Mouse (Mus musculus) midbrain, postnatal 0 days (tissue): Measurements from ENCODE around the gene Cabp2. TPM values are rescaled to one million over a fixed set of nuclear protein-coding genes. Genes with fewer than 3 reads are reported as not detected.

Experiments
- ATAC-seq: fragments of 200-750 bp; cut with Nextera tagmentation; 2 replicates; pipeline ENCODE4 v1.8.0; 2017; ENCODE audit warnings: moderate number of reproducible peaks, mild to moderate bottlenecking, moderate TSS enrichment, moderate library complexity; ENCODE audit not compliant: low FRiP score
- DNase-seq: peaks from one replicate; pipeline ENCODE4 v3.0.0-alpha.2; 2015; ENCODE audit warnings: low spot score
- H3K27ac ChIP-seq: fragments of 300-500 bp; sonication (generic); 2 replicates; pipeline ENCODE4 v1.5.1; 2014; ENCODE audit warnings: low read depth, mild to moderate bottlenecking, low read length, mixed read lengths
- H3K27me3 ChIP-seq: fragments of 300-500 bp; sonication (generic); 2 replicates; pipeline ENCODE4 v1.6.1; 2014; ENCODE audit warnings: low read length, control low read depth, mixed read lengths; ENCODE audit not compliant: insufficient read depth
- H3K36me3 ChIP-seq: fragments of 300-500 bp; sonication (generic); 2 replicates; pipeline ENCODE4 v1.6.1; 2014; ENCODE audit warnings: low read length, control low read depth, mixed read lengths; ENCODE audit not compliant: insufficient read depth
- H3K4me1 ChIP-seq: fragments of 300-500 bp; sonication (generic); 2 replicates; pipeline ENCODE4 v1.6.1; 2014; ENCODE audit warnings: mild to moderate bottlenecking, control low read depth, antibody characterized with exemption, low read length, mixed read lengths; ENCODE audit not compliant: insufficient read depth
- H3K4me2 ChIP-seq: fragments of 300-500 bp; sonication (generic); 2 replicates; pipeline ENCODE4 v1.6.1; 2014; ENCODE audit warnings: low read depth, mild to moderate bottlenecking, low read length, mixed read lengths; ENCODE audit not compliant: poor library complexity, severe bottlenecking
- H3K4me3 ChIP-seq: fragments of 300-500 bp; sonication (generic); 2 replicates; pipeline ENCODE4 v1.5.1; 2014; ENCODE audit warnings: low read depth, mild to moderate bottlenecking, low read length, moderate library complexity
- H3K9ac ChIP-seq: fragments of 300-500 bp; sonication (generic); replicated peaks from 2 replicates; pipeline ENCODE4 v1.6.1; 2014; ENCODE audit warnings: mild to moderate bottlenecking, low read length, moderate library complexity, mixed read lengths; ENCODE audit not compliant: poor library complexity, severe bottlenecking
- H3K9me3 ChIP-seq: fragments of 300-500 bp; sonication (generic); 2 replicates; pipeline ENCODE4 v1.6.1; 2016; ENCODE audit warnings: low read length, control low read depth
- CTCF ChIP-seq: IDR thresholded peaks from 2 replicates; pipeline ENCODE4 v1.5.1; 2016; ENCODE audit warnings: antibody characterized with exemption, mild to moderate bottlenecking
- WGBS: fragments of 180-500 bp; shearing (Covaris S2); extraction: QIAGEN DNeasy Blood & Tissue Kit; methylation state at CpG from one replicate; pipeline ENCODE4 v1.1.7; 2014; 5-methylcytosine and 5-hydroxymethylcytosine counted together
- polyA plus RNA-seq: library from polyadenylated mRNA; unstranded; fragments of >200 nt; fragmentation: Nextera tagmentation; extraction: Ambion mirVana; gene quantifications from 2 replicates; pipeline ENCODE4 v1.2.1, GENCODE M21; 2015
- total RNA-seq: library from RNA; depleted of rRNA; stranded (reverse); fragments of >200 nt; gene quantifications from 2 replicates; pipeline ENCODE4 v1.2.3, GENCODE M21; 2014

Cabp2 gene
- total and polyA plus RNA-seq, 2 experiments from 2014 or later: not detected

- Histone ChIP-seq H3K27me3 (no peaks in the 10 kb centered on the region), H3K36me3 (peaks cover 41% of the 10 kb centered on the region), H3K9ac (no peak overlapping the region), H3K4me2 (no peak overlapping the region), H3K27ac (no peak overlapping the region), H3K4me3 (no peak overlapping the region), H3K4me1 (peaks cover 23% of the 10 kb centered on the region; the same call in 1 of the 2 replicates), H3K9me3 (no peaks in the 10 kb centered on the region)
- DNase-seq: no peak
- TF ChIP-seq CTCF: no peak
- ATAC-seq: no peak
- 93% methylated on average over 18 of the region's 18 CpGs for WGBS
Measured at GRCm38 (mm10) chr19:4103294-4103693, 21.9 kb downstream of the Cabp2 start.

GRCm38 (mm10) chr19:4103792-4104191 is 22.4 kb downstream of the Cabp2 start:
- Histone ChIP-seq H3K9me3 (no peaks in the 10 kb centered on the region), H3K9ac (no peak overlapping the region), H3K4me1 (peaks cover 23% of the 10 kb centered on the region; the same call in 1 of the 2 replicates), H3K36me3 (peaks cover 44% of the 10 kb centered on the region), H3K27ac (no peak overlapping the region), H3K27me3 (no peaks in the 10 kb centered on the region), H3K4me3 (no peak overlapping the region), H3K4me2 (no peak overlapping the region)
- no peak for TF ChIP-seq CTCF
- no peak for DNase-seq
- WGBS: 81% methylated on average over 3 of the region's 3 CpGs
- no peak for ATAC-seq

GRCm38 (mm10) chr19:4104675-4105194 is 23.4 kb downstream of the Cabp2 start:
- peaks cover 16% of the 10 kb centered on the region; the same call in 1 of the 2 replicates for H3K4me1 ChIP-seq
- WGBS: 91% methylated on average over 16 of the region's 16 CpGs
- no peaks in the 10 kb centered on the region for H3K27me3 ChIP-seq
- ATAC-seq (no peak), DNase-seq (no peak)
- H3K4me2 ChIP-seq: no peak overlapping the region
- H3K9ac ChIP-seq: no peak overlapping the region
- H3K36me3 ChIP-seq: peaks cover 53% of the 10 kb centered on the region
- no peak for TF ChIP-seq CTCF
- H3K9me3 ChIP-seq: no peaks in the 10 kb centered on the region
- H3K27ac ChIP-seq: no peak overlapping the region
- H3K4me3 ChIP-seq: no peak overlapping the region

- no peaks in the 10 kb centered on the region for H3K9me3 ChIP-seq
- peaks cover 9% of the 10 kb centered on the region; the same call in 1 of the 2 replicates for H3K4me1 ChIP-seq
- H3K4me3 ChIP-seq: no peak overlapping the region
- WGBS: 93% methylated on average over 14 of the region's 14 CpGs
- peaks cover 71% of the 10 kb centered on the region for H3K36me3 ChIP-seq
- no peak overlapping the region for H3K27ac ChIP-seq
- DNase-seq (no peak), ATAC-seq (no peak)
- no peak overlapping the region for H3K4me2 ChIP-seq
- H3K27me3 ChIP-seq: no peaks in the 10 kb centered on the region
- no peak for TF ChIP-seq CTCF
- no peak overlapping the region for H3K9ac ChIP-seq
Measured at GRCm38 (mm10) chr19:4106654-4107053, 25.3 kb downstream of the Cabp2 start.

GRCm38 (mm10) chr19:4108535-4108934 is 27.2 kb downstream of the Cabp2 start:
- TF ChIP-seq CTCF: no peak
- Histone ChIP-seq H3K9me3 (no peaks in the 10 kb centered on the region), H3K4me3 (no peak overlapping the region), H3K27me3 (no peaks in the 10 kb centered on the region), H3K4me1 (no peaks in the 10 kb centered on the region), H3K9ac (no peak overlapping the region), H3K27ac (no peak overlapping the region), H3K36me3 (peaks cover 82% of the 10 kb centered on the region), H3K4me2 (no peak overlapping the region)
- ATAC-seq (no peak), DNase-seq (no peak)
- 90% methylated on average over 8 of the region's 9 CpGs for WGBS

GRCm38 (mm10) chr19:4112063-4112960 is 30.9 kb downstream of the Cabp2 start:
- Histone ChIP-seq H3K9ac (no peak overlapping the region), H3K36me3 (peaks cover 95% of the 10 kb centered on the region), H3K27me3 (no peaks in the 10 kb centered on the region), H3K4me2 (no peak overlapping the region), H3K4me1 (no peaks in the 10 kb centered on the region), H3K4me3 (no peak overlapping the region), H3K27ac (no peak overlapping the region), H3K9me3 (no peaks in the 10 kb centered on the region)
- no peak for ATAC-seq
- 96% methylated on average over 26 of the region's 26 CpGs for WGBS
- DNase-seq: no peak
- TF ChIP-seq CTCF: no peak
